Mouse (Mus musculus) brown adipose tissue, adult 24 weeks (tissue): ENCODE measurements at regions not wholly inside any gene's neighbourhood (a gene's known extent, or its start where the extent isn't known, plus 50 kb on each side); places are given as distances from the start of the nearest gene placed in this dataset.

Experiments
- H3K27ac ChIP-seq: fragments of 200-500 bp; replicated peaks from 2 replicates; pipeline ENCODE4 v1.5.1; 2012; ENCODE audit warnings: low read depth, mild to moderate bottlenecking, low read length
- H3K4me1 ChIP-seq: fragments of 200-500 bp; 2 replicates; pipeline ENCODE4 v1.6.1; 2012; ENCODE audit warnings: low read length, mixed read lengths; ENCODE audit not compliant: control insufficient read depth, insufficient read depth, insufficient read length
- H3K4me3 ChIP-seq: fragments of 200-500 bp; 2 replicates; pipeline ENCODE4 v1.5.1; 2012; ENCODE audit warnings: low read depth, mild to moderate bottlenecking, low read length, moderate library complexity; ENCODE audit not compliant: insufficient read depth

GRCm38 (mm10) chr15:61189981-61190380 is 267.2 kb upstream of the A1bg start:
- H3K4me3 ChIP-seq = no peak overlapping the region
- 0 out of 2 replicates have a peak, but pooled peaks cover 2% of the 10 kb centered on the region for H3K4me1 ChIP-seq
- no peak overlapping the region for H3K27ac ChIP-seq

- no peak overlapping the region for H3K4me3 ChIP-seq
- H3K27ac ChIP-seq = no peak overlapping the region
- 0 out of 2 replicates have a peak, but pooled peaks cover 2% of the 10 kb centered on the region for H3K4me1 ChIP-seq
Measured at GRCm38 (mm10) chr15:61189481-61189880, 266.7 kb upstream of the A1bg start.

GRCm38 (mm10) chr15:61184597-61184963 is 261.8 kb upstream of the A1bg start:
- H3K4me1 ChIP-seq = 0 out of 2 replicates have a peak, but pooled peaks cover 2% of the 10 kb centered on the region
- no peak overlapping the region for H3K27ac ChIP-seq
- H3K4me3 ChIP-seq = no peak overlapping the region

- Histone ChIP-seq H3K27ac (no peak overlapping the region), H3K4me3 (no peak overlapping the region), H3K4me1 (no peaks in the 10 kb centered on the region)
Measured at GRCm38 (mm10) chr15:61183751-61184596, 261.2 kb upstream of the A1bg start.

GRCm38 (mm10) chr15:61183291-61183690 is 260.5 kb upstream of the A1bg start:
- no peaks in the 10 kb centered on the region for H3K4me1 ChIP-seq

GRCm38 (mm10) chr15:61168842-61169416 is 246.1 kb upstream of the A1bg start:
- H3K4me1 ChIP-seq = peaks cover 4% of the 10 kb centered on the region; the same call in 1 of the 2 replicates
- H3K4me3 ChIP-seq = no peak overlapping the region
- no peak overlapping the region for H3K27ac ChIP-seq

More at GRCm38 (mm10) chr15:61183291-61183690, 260.5 kb upstream of the A1bg start:
- Histone ChIP-seq H3K27ac (no peak overlapping the region), H3K4me3 (no peak overlapping the region)

GRCm38 (mm10) chr15:61165050-61165449 is 242.2 kb upstream of the A1bg start:
- Histone ChIP-seq H3K4me1 (peaks cover 4% of the 10 kb centered on the region; the same call in 1 of the 2 replicates), H3K27ac (no peak overlapping the region), H3K4me3 (no peak overlapping the region)

GRCm38 (mm10) chr15:61161397-61161796 is 238.6 kb upstream of the A1bg start:
- no peak overlapping the region for H3K4me3 ChIP-seq
- H3K4me1 ChIP-seq = peaks cover 4% of the 10 kb centered on the region
- H3K27ac ChIP-seq = no peak overlapping the region

GRCm38 (mm10) chr15:61160666-61161065 is 237.9 kb upstream of the A1bg start:
- Histone ChIP-seq H3K4me3 (no peak overlapping the region), H3K27ac (no peak overlapping the region), H3K4me1 (peaks cover 3% of the 10 kb centered on the region)

- Histone ChIP-seq H3K4me1 (no peaks in the 10 kb centered on the region; the same call in 1 of the 2 replicates), H3K27ac (no peak overlapping the region), H3K4me3 (no peak overlapping the region)
Measured at GRCm38 (mm10) chr15:61159552-61159951, 236.7 kb upstream of the A1bg start.

- Histone ChIP-seq H3K4me1 (no peaks in the 10 kb centered on the region; the same call in 1 of the 2 replicates), H3K27ac (no peak overlapping the region; the same call in 1 of the 2 replicates), H3K4me3 (peak overlapping the region; percentile 68)
Measured at GRCm38 (mm10) chr15:61158041-61158545, 235.3 kb upstream of the A1bg start.

- H3K4me1 ChIP-seq = no peaks in the 10 kb centered on the region; the same call in 1 of the 2 replicates
- H3K27ac ChIP-seq = no peak overlapping the region; the same call in 1 of the 2 replicates
- H3K4me3 ChIP-seq = peak overlapping the region; percentile 68
Measured at GRCm38 (mm10) chr15:61157543-61157942, 234.7 kb upstream of the A1bg start.

- Histone ChIP-seq H3K4me1 (no peaks in the 10 kb centered on the region; the same call in 1 of the 2 replicates), H3K27ac (no peak overlapping the region), H3K4me3 (no peak overlapping the region)
Measured at GRCm38 (mm10) chr15:61155530-61155929, 232.7 kb upstream of the A1bg start.

- no peak overlapping the region for H3K4me3 ChIP-seq
- no peak overlapping the region for H3K27ac ChIP-seq
- H3K4me1 ChIP-seq = no peaks in the 10 kb centered on the region; the same call in 1 of the 2 replicates
Measured at GRCm38 (mm10) chr15:61154166-61154565, 231.4 kb upstream of the A1bg start.

GRCm38 (mm10) chr15:61142851-61143250 is 220.0 kb upstream of the A1bg start:
- no peak overlapping the region for H3K27ac ChIP-seq
- H3K4me1 ChIP-seq = no peaks in the 10 kb centered on the region
- H3K4me3 ChIP-seq = no peak overlapping the region
